8 mouse cellular contexts compared by ENCODE assay signal in genomic region chr16:11066029-11066832, GRCm38 (mm10). TPM values are rescaled to one million over a fixed set of nuclear protein-coding genes. Genes with fewer than 3 reads are reported as not detected.
DNase-seq lines count a peak whose midpoint lies in the region; ATAC-seq lines count a peak whose summit lies in the region.

Gene Litaf, minus strand, starts transcription at chr16:11066157.

- 0% methylated on average over 76 of the region's 78 CpGs for WGBS in lung, embryonic 16.5 days

- no peaks in the 10 kb centered on the region for H3K27me3 ChIP-seq in lung, embryonic 16.5 days (ENCODE audit: control insufficient read depth, insufficient read depth, low read depth, low read length)

- H3K9ac ChIP-seq in lung, embryonic 16.5 days (ENCODE audit: low read length): peak within 1 kb of the TSS; percentile 91

- peak within 1 kb of the TSS; percentile 80 for H3K4me2 ChIP-seq in lung, embryonic 16.5 days (ENCODE audit: low read depth, low read length)

- peak within 1 kb of the TSS; percentile 94 for H3K27ac ChIP-seq in lung, embryonic 16.5 days (ENCODE audit: low read length)

- no peaks in the 10 kb centered on the region for H3K36me3 ChIP-seq in lung, embryonic 16.5 days (ENCODE audit: control insufficient read depth, insufficient read depth, low read length)

- no peaks in the 10 kb centered on the region for H3K9me3 ChIP-seq in lung, embryonic 16.5 days (ENCODE audit: control insufficient read depth, low read length)

- peaks cover 50% of the 10 kb centered on the region for H3K4me1 ChIP-seq in lung, embryonic 16.5 days (replicated peaks; ENCODE audit: control insufficient read depth, insufficient read depth, low read length)

- peak; percentile 68 for DNase-seq in MEL-GATA-1-ER (ENCODE audit: extremely low read depth, low read depth)
- DNase-seq in cerebellum, adult 8-10 months: peak; percentile 97
- peak; percentile 97 for DNase-seq in forelimb bud, embryonic 11.5 days (ENCODE audit: low read depth, low spot score)
- peak; percentile 83 for DNase-seq in layer of hippocampus, adult 9-10 months (ENCODE audit: low spot score)
- peak; percentile 89 for DNase-seq in ovary, postnatal 10 days (ENCODE audit: low spot score)
- DNase-seq in thymus, postnatal 10 days (ENCODE audit: low spot score in 2 of 2): peak; percentile 96 to 98

- peak; percentile 88 to 92 for ATAC-seq in hematopoietic stem cell, adult 5-6 weeks (replicated peaks in 1 of 2; ENCODE audit: insufficient read depth in 1 of 2, low FRiP score in 2 of 2, low TSS enrichment in 1 of 2, low read depth in 1 of 2, poor library complexity in 2 of 2, severe bottlenecking in 2 of 2)
- peak; percentile 97 for ATAC-seq in lung, embryonic 16.5 days (ENCODE audit: low read depth)

- peak within 1 kb of the TSS; percentile 79 for H3K4me3 ChIP-seq in lung, embryonic 16.5 days (ENCODE audit: low read length)

RNA-seq across cellular contexts. Expression of gene Litaf, which starts in this region (rescaled TPM):
- total RNA-seq in hematopoietic stem cell, adult 5-6 weeks (2017): 30.8 and 36.9 TPM in 2 replicates
- 110 and 111 TPM in 2 replicates for polyA plus RNA-seq in lung, embryonic 16.5 days (2015; fragmentation: Nextera tagmentation; extraction: Ambion mirVana)

Comparison
In these comparisons a context has a peak if more than half of its experiments do, and no peak if none do; other contexts are left out.
1. Peak in every context shown above with its lines: DNase-seq, ATAC-seq, H3K4me3 ChIP-seq and H3K27ac ChIP-seq.